In genomic region chr3:147249906-147250305, GRCm38 (mm10) we compare ENCODE assay signal across 25 mouse cellular contexts.
DNase-seq lines count a peak whose midpoint lies in the region; ATAC-seq and TF ChIP-seq lines count a peak whose summit lies in the region.
"Had no signal": no experiment of that assay in that cellular context is flagged by ENCODE, and none has a peak within 500 bp of the region (broad histone marks: within the 10 kb centered on the region; RNA-seq: fewer than 3 reads in every experiment).

No protein-coding gene starts in this region.

- H3K27ac ChIP-seq in forebrain, embryonic 11.5 days (ENCODE audit: low read depth, low read length), result no peak overlapping the region
- H3K27ac ChIP-seq in forebrain, postnatal 0 days (ENCODE audit: low read depth, low read length), result no peak overlapping the region
- H3K27ac ChIP-seq in forebrain, embryonic 14.5 days (ENCODE audit: low read depth, low read length), result no peak overlapping the region
- H3K27ac ChIP-seq in stomach, postnatal 0 days (replicated peaks), result no peak overlapping the region
- H3K27ac ChIP-seq: heart, embryonic 15.5 days; hindbrain, embryonic 10.5 days; hindbrain, embryonic 13.5 days; intestine, embryonic 15.5 days had no signal

- no peaks in the 10 kb centered on the region for H3K27me3 ChIP-seq in forebrain, embryonic 11.5 days (ENCODE audit: control insufficient read depth, insufficient read depth, low read length)
- H3K27me3 ChIP-seq in forebrain, postnatal 0 days (ENCODE audit: insufficient read depth, low read length), result no peaks in the 10 kb centered on the region
- no peaks in the 10 kb centered on the region for H3K27me3 ChIP-seq in forebrain, embryonic 14.5 days (replicated peaks; ENCODE audit: control insufficient read depth, insufficient read depth, low read length)
- no peaks in the 10 kb centered on the region for H3K27me3 ChIP-seq in stomach, postnatal 0 days (ENCODE audit: control insufficient read depth, insufficient read depth, low read length)
- H3K27me3 ChIP-seq: heart, embryonic 12.5 days; heart, embryonic 15.5 days; hindbrain, embryonic 13.5 days; intestine, embryonic 15.5 days had no signal

- H3K4me1 ChIP-seq in forebrain, embryonic 11.5 days (replicated peaks; ENCODE audit: control insufficient read depth, insufficient read depth, low read length), result no peaks in the 10 kb centered on the region
- H3K4me1 ChIP-seq in forebrain, postnatal 0 days (ENCODE audit: insufficient read depth), result 0 out of 2 replicates have a peak, but pooled peaks cover 5% of the 10 kb centered on the region
- H3K4me1 ChIP-seq in forebrain, embryonic 14.5 days (ENCODE audit: control insufficient read depth, insufficient read depth, low read length), result peaks cover 6% of the 10 kb centered on the region; the same call in 1 of the 2 replicates
- H3K4me1 ChIP-seq in stomach, postnatal 0 days (replicated peaks; ENCODE audit: control insufficient read depth, insufficient read depth), result no peaks in the 10 kb centered on the region
- H3K4me1 ChIP-seq: heart, embryonic 15.5 days had no signal

- H3K9ac ChIP-seq in forebrain, embryonic 11.5 days (ENCODE audit: low read length), result no peak overlapping the region
- no peak overlapping the region for H3K9ac ChIP-seq in forebrain, postnatal 0 days
- H3K9ac ChIP-seq in forebrain, embryonic 14.5 days (ENCODE audit: low read length), result no peak overlapping the region
- no peak overlapping the region for H3K9ac ChIP-seq in stomach, postnatal 0 days (ENCODE audit: low read length)
- H3K9ac ChIP-seq: heart, embryonic 12.5 days; heart, embryonic 15.5 days; hindbrain, embryonic 13.5 days; intestine, embryonic 15.5 days had no signal

- no peak for TF ChIP-seq EP300 in stomach, postnatal 0 days (optimal IDR thresholded peaks at IDR 0.05)

- no peak for TF ChIP-seq CTCF in forebrain, postnatal 0 days (IDR thresholded peaks at IDR 0.05; ENCODE audit: low read depth)
- TF ChIP-seq CTCF in stomach, postnatal 0 days (IDR thresholded peaks at IDR 0.05; ENCODE audit: low read depth), result no peak

- DNase-seq in forebrain, embryonic 11.5 days (ENCODE audit: low spot score), result no peak
- DNase-seq in forebrain, postnatal 0 days, result no peak
- DNase-seq in layer of hippocampus, adult 11-12 months (ENCODE audit: low spot score), result peak; percentile 28
- DNase-seq in layer of hippocampus, postnatal 10 days (ENCODE audit: low spot score in 2 of 2), result no peak
- peak; percentile 45 for DNase-seq in brain, adult 2 months (ENCODE audit: low read depth, low spot score)
- DNase-seq in forebrain, embryonic 14.5 days (ENCODE audit: low spot score), result peak; percentile 63
- no peak for DNase-seq in stomach, postnatal 0 days (ENCODE audit: low spot score)
- DNase-seq in adrenal gland, adult 8-10 months, result no peak
- DNase-seq: adrenal gland, postnatal 10 days; adrenal gland, postnatal 36 days; cerebellum, adult 11-12 months; cerebellum, adult 9-10 months; cerebellum, postnatal 14 days; gastrocnemius, postnatal 10 days; gastrocnemius, postnatal 36 days; heart, postnatal 10 days; heart, postnatal 36 days; kidney, adult 11 months had no signal

- H3K4me3 ChIP-seq in forebrain, embryonic 11.5 days (ENCODE audit: low read depth, low read length), result no peak overlapping the region
- H3K4me3 ChIP-seq in forebrain, postnatal 0 days (ENCODE audit: low read depth, low read length), result no peak overlapping the region
- H3K4me3 ChIP-seq in forebrain, embryonic 14.5 days (ENCODE audit: low read depth, low read length), result no peak overlapping the region
- H3K4me3 ChIP-seq in stomach, postnatal 0 days (ENCODE audit: low read depth, low read length), result no peak overlapping the region
- H3K4me3 ChIP-seq: heart, embryonic 12.5 days; heart, embryonic 15.5 days; hindbrain, embryonic 10.5 days; hindbrain, embryonic 13.5 days; intestine, embryonic 15.5 days had no signal

- H3K9me3 ChIP-seq in forebrain, embryonic 11.5 days (ENCODE audit: control insufficient read depth, low read length), result no peaks in the 10 kb centered on the region
- no peaks in the 10 kb centered on the region for H3K9me3 ChIP-seq in forebrain, postnatal 0 days (ENCODE audit: low read length)
- H3K9me3 ChIP-seq in forebrain, embryonic 14.5 days (replicated peaks; ENCODE audit: control insufficient read depth, low read length), result no peaks in the 10 kb centered on the region
- no peaks in the 10 kb centered on the region for H3K9me3 ChIP-seq in stomach, postnatal 0 days (ENCODE audit: control insufficient read depth, low read length)
- H3K9me3 ChIP-seq: heart, embryonic 12.5 days; heart, embryonic 15.5 days; hindbrain, embryonic 10.5 days; hindbrain, embryonic 13.5 days; intestine, embryonic 15.5 days had no signal

- 0 out of 2 replicates have a peak, but pooled peaks have one; percentile 34 for ATAC-seq in forebrain, embryonic 11.5 days (replicated peaks; ENCODE audit: low FRiP score)
- no peak for ATAC-seq in forebrain, postnatal 0 days
- ATAC-seq in forebrain, embryonic 14.5 days, result peak; percentile 60; the same call in 1 of the 2 replicates
- ATAC-seq in stomach, postnatal 0 days (ENCODE audit: low FRiP score, low TSS enrichment), result no peak
- ATAC-seq: activated CD4-positive, CD25-positive, alpha-beta regulatory T cell, adult 4 months; hindbrain, embryonic 16.5 days; intestine, embryonic 15.5 days had no signal

- no peaks in the 10 kb centered on the region for H3K36me3 ChIP-seq in forebrain, embryonic 11.5 days (ENCODE audit: control insufficient read depth, insufficient read depth, low read length)
- no peaks in the 10 kb centered on the region for H3K36me3 ChIP-seq in forebrain, postnatal 0 days (ENCODE audit: insufficient read depth)
- no peaks in the 10 kb centered on the region for H3K36me3 ChIP-seq in forebrain, embryonic 14.5 days (ENCODE audit: control insufficient read depth, insufficient read depth, low read length)
- no peaks in the 10 kb centered on the region for H3K36me3 ChIP-seq in stomach, postnatal 0 days (ENCODE audit: control insufficient read depth, insufficient read depth, low read length)
- H3K36me3 ChIP-seq: heart, embryonic 12.5 days; heart, embryonic 15.5 days; hindbrain, embryonic 10.5 days; hindbrain, embryonic 13.5 days; intestine, embryonic 15.5 days had no signal

- H3K4me2 ChIP-seq in forebrain, embryonic 11.5 days (ENCODE audit: low read depth, low read length, severe bottlenecking), result no peak overlapping the region
- H3K4me2 ChIP-seq in forebrain, postnatal 0 days (ENCODE audit: low read depth), result no peak overlapping the region
- H3K4me2 ChIP-seq in forebrain, embryonic 14.5 days (ENCODE audit: low read length), result no peak overlapping the region
- H3K4me2 ChIP-seq in stomach, postnatal 0 days (replicated peaks; ENCODE audit: low read depth), result no peak overlapping the region
- H3K4me2 ChIP-seq: heart, embryonic 12.5 days; heart, embryonic 15.5 days; hindbrain, embryonic 13.5 days; intestine, embryonic 15.5 days had no signal

- 84% methylated on average over 2 of the region's 2 CpGs for WGBS in forebrain, embryonic 11.5 days
- WGBS in forebrain, postnatal 0 days, result 60% methylated on average over 2 of the region's 2 CpGs
- 47% methylated on average over 2 of the region's 2 CpGs for WGBS in forebrain, embryonic 14.5 days
- 78% methylated on average over 2 of the region's 2 CpGs for WGBS in stomach, postnatal 0 days

Comparison
In these comparisons a context has a peak if more than half of its experiments do, and no peak if none do; other contexts are left out.
1. ATAC-seq: peak in forebrain, embryonic 11.5 days (single experiment) and forebrain, embryonic 14.5 days (single experiment); none in forebrain, postnatal 0 days (single experiment) and stomach, postnatal 0 days (single experiment).
2. DNase-seq: peak in layer of hippocampus, adult 11-12 months (single experiment), brain, adult 2 months (single experiment) and forebrain, embryonic 14.5 days (single experiment); none in forebrain, embryonic 11.5 days (single experiment), forebrain, postnatal 0 days (single experiment), layer of hippocampus, postnatal 10 days (0 of 2), stomach, postnatal 0 days (single experiment) and adrenal gland, adult 8-10 months (single experiment).